Mouse (Mus musculus): ENCODE measurements around the gene Podn.

GRCm38 (mm10) chr4:108144880-108145279 lies 48.6 kb upstream of the Podn start, which contains the start of gene Scp2:
- TF ChIP-seq ELF1 (IDR thresholded peaks at IDR 0.05; ENCODE audit: low read depth, low read length) (no peak), NRF1 (IDR thresholded peaks at IDR 0.05; ENCODE audit: insufficient read depth, low read depth, low read length, poor library complexity, severe bottlenecking) (no peak), MXI1 (IDR thresholded peaks at IDR 0.05; ENCODE audit: low read depth, low read length) (no peak), CTCF (IDR thresholded peaks at IDR 0.05 in 2 of 3, conservative IDR thresholded peaks at IDR 0.05 in 1 of 3; ENCODE audit: control insufficient read depth in 1 of 3, insufficient read depth in 1 of 3, low read depth in 2 of 3, low read length in 3 of 3, poor library complexity in 1 of 3, severe bottlenecking in 1 of 3) (no peak)

All from MEL (cell line).